Mouse (Mus musculus): Measurements from ENCODE around the gene Tcf12.

Tcf12 gene

GRCm38 (mm10) chr9:71897399-71897798 is 214.3 kb downstream of the Tcf12 start:
- DNase-seq: no peak

GRCm38 (mm10) chr9:71895931-71896724 is 215.5 kb downstream of the Tcf12 start:
- no peak for DNase-seq

- DNase-seq: no peak
These were observed 216.4 kb downstream of the Tcf12 start for GRCm38 (mm10) chr9:71895291-71895690.

GRCm38 (mm10) chr9:71894943-71895286 is 216.8 kb downstream of the Tcf12 start:
- DNase-seq: no peak

- no peak for DNase-seq
These were observed 217.3 kb downstream of the Tcf12 start for GRCm38 (mm10) chr9:71894246-71894942.

- DNase-seq: no peak
These were observed 223.2 kb downstream of the Tcf12 start for GRCm38 (mm10) chr9:71888450-71888849.

- no peak for DNase-seq
These were observed 231.0 kb downstream of the Tcf12 start for GRCm38 (mm10) chr9:71880629-71881028.

GRCm38 (mm10) chr9:71879972-71880371 is 231.7 kb downstream of the Tcf12 start:
- DNase-seq: no peak

GRCm38 (mm10) chr9:71879415-71879814 is 232.3 kb downstream of the Tcf12 start:
- DNase-seq: no peak

- DNase-seq: no peak
These were observed 233.8 kb downstream of the Tcf12 start for GRCm38 (mm10) chr9:71877867-71878266.

- no peak for DNase-seq
These were observed 236.9 kb downstream of the Tcf12 start for GRCm38 (mm10) chr9:71874761-71875160.

- no peak for DNase-seq
These were observed 237.6 kb downstream of the Tcf12 start for GRCm38 (mm10) chr9:71874035-71874572.

GRCm38 (mm10) chr9:71863338-71863737 is 248.3 kb downstream of the Tcf12 start:
- no peak for DNase-seq

- DNase-seq: no peak
These were observed 250.0 kb downstream of the Tcf12 start for GRCm38 (mm10) chr9:71861629-71862028.

GRCm38 (mm10) chr9:71857926-71858325 is 253.7 kb downstream of the Tcf12 start:
- no peak for DNase-seq

GRCm38 (mm10) chr9:71853904-71854303 is 257.8 kb downstream of the Tcf12 start:
- no peak for DNase-seq

GRCm38 (mm10) chr9:71850283-71850682 is 261.4 kb downstream of the Tcf12 start:
- DNase-seq: no peak

GRCm38 (mm10) chr9:71848392-71848791 is 263.3 kb downstream of the Tcf12 start:
- no peak for DNase-seq

- DNase-seq: no peak
These were observed 263.8 kb downstream of the Tcf12 start for GRCm38 (mm10) chr9:71847921-71848320.

GRCm38 (mm10) chr9:71841850-71842249 is 269.8 kb downstream of the Tcf12 start:
- DNase-seq: no peak

- peak in 1 of 2 experiments; percentile 38 for DNase-seq
These were observed 274.3 kb downstream of the Tcf12 start for GRCm38 (mm10) chr9:71837366-71837765.

GRCm38 (mm10) chr9:71836366-71836765 is 275.3 kb downstream of the Tcf12 start:
- no peak for DNase-seq

GRCm38 (mm10) chr9:71835203-71835815 is 276.4 kb downstream of the Tcf12 start:
- DNase-seq: peak in 1 of 2 experiments; percentile 12

- no peak for DNase-seq
These were observed 277.0 kb downstream of the Tcf12 start for GRCm38 (mm10) chr9:71834707-71835106.
